Mouse (Mus musculus): ENCODE measurements around the gene Grik4.

GRCm38 (mm10) chr9:42504971-42505510 is 439.3 kb downstream of the Grik4 start:
- TF ChIP-seq POLR2A (IDR thresholded peaks at IDR 0.05; ENCODE audit: extremely low read depth, insufficient read depth, low read length) (no peak), CTCF (IDR thresholded peaks at IDR 0.05; ENCODE audit: low read depth, low read length) (no peak)

All from liver, adult 2 months (tissue).